Mouse (Mus musculus) monocyte, adult 5-6 weeks (primary cell): Measurements from ENCODE around the gene Abhd17a. TPM values are rescaled to one million over a fixed set of nuclear protein-coding genes. Genes with fewer than 3 reads are reported as not detected.
A peak's percentile ranks its signal among the peaks of the same experiment; 100 is the strongest.

Experiments
- ATAC-seq: fragments of 153-309, 156-312 bp; replicated peaks from 2 replicates; pipeline ENCODE4 v1.8.0; 2017; ENCODE audit warnings: mild to moderate bottlenecking; ENCODE audit not compliant: low TSS enrichment, insufficient number of reproducible peaks, severe bottlenecking, poor library complexity, low FRiP score
- total RNA-seq: library from RNA; stranded (forward); fragments of 200-1000, 200-491, 200-594 nt; gene quantifications from 3 replicates; pipeline ENCODE4 v1.2.3, GENCODE M21; 2017

The Abhd17a gene
- total RNA-seq, 1 experiment from 2014 or later, result 15.2 TPM

DNA sequence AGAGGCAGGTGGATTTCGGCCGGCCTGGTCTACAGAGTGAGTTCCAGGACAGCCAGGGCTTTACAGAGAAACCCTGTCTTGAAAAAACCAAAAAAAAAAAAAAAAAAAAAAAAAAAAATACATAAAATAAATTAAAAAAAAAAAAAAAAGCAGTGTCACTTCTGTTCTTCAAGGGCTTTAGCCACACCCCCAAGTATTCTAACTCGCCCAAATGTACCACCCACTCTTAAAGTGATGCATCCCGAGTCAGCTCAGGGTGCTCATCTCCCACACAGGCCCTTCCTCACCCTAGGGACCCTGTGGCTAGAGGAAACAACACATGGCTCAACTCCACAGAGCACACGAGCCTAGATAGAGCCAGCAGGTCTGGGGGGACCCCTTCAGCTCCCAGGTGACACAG lies 7.1 kb downstream of the Abhd17a start:
- ATAC-seq, result no peak

- ATAC-seq, result no peak
Observed at GRCm38 (mm10) chr10:80578911-80579310, 11.2 kb downstream of the Abhd17a start.

GRCm38 (mm10) chr10:80578131-80578750 lies 11.9 kb downstream of the Abhd17a start:
- ATAC-seq, result peak; percentile 58

DNA sequence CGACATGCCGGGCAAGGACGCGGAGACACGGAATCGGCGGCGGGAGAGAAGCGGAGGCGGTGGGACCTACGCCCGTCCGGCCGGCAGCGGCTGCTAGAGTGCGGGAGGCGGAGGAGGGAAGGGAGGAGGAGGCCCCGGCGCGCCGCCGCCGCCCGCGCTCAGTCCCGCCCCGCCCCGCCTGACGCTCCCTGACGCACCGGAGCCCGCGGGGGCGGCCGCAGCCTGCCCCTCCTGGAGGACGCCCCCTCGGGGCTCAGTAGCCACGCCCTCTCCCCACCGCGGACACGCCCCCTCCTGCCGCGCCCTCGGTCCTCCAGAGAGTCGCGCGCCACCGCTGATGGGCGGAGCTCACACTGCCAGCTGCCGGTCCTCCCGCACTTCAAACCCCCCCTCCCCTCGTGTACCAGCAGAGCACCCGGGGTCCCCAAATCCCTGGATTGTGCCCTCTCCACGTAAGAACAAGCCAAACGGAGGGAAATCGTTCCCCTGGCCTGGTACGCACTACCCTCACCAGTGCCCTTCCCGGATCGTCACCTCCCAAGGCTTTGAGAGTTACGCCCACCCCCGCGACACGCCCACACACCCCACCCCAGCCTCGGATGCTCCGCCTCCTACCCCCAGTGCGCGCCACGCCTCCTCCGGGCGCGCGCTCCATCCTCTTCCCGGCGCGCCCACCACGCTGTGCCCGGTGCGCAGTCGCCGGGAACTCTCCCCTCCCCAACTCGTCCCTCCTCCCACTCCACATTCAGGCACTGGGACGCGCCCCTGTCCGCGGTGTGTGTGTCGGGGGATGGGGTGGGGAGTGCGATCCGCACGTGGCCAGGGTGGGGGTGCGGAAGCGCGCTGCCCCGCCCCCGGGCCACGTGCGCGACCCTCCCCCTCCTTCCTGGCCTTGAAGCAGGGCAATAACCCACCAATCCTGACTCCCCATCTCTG lies 12.7 kb downstream of the Abhd17a start, which contains the start of gene Klf16:
Gene Klf16 (minus strand): TSS at position 127 of the 936 bp plus-strand sequence.
- peak; percentile 60 for ATAC-seq

DNA sequence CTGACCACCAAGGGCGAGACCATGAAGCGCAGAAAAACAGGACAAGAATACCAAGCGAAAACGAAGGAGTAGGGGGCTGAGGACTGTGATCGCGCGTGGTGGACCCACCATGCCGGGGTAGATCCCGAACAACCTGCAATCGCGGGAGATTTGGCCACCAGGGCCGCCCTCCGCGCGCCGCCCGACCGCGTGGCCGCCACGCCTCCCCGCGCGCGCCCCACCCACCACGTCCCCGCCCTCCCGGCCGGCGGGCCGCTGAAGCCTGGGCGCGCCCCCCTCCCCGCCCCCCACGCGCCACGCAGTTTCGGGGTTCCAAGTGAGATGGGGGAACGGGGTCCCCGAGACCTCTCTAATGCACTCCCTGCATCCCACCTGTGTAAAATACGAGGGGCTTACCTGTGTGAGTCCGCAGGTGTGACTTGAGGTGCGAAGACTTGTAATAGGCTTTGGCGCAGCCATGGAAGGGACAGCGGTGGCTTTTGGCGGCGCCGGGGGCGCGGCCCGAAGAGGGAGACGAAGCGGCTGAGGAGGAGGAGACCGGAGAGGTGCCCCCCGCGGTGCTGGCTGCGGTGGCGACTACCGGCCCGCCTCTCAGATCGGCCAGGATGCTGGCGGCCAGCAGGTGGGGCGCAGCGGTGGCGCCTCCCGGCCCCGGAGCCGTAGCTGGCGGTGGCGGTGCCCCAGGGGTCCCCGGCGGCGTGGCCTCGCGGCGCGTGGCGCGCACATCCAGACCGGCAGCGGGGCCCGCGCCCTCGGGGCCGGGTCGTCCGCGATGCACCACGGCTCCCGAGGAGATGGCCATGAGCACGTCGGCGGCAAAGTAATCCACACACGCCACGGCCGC lies 13.6 kb downstream of the Abhd17a start:
- no peak for ATAC-seq

- no peak for ATAC-seq
Observed at GRCm38 (mm10) chr10:80575925-80576324, 14.2 kb downstream of the Abhd17a start.

DNA sequence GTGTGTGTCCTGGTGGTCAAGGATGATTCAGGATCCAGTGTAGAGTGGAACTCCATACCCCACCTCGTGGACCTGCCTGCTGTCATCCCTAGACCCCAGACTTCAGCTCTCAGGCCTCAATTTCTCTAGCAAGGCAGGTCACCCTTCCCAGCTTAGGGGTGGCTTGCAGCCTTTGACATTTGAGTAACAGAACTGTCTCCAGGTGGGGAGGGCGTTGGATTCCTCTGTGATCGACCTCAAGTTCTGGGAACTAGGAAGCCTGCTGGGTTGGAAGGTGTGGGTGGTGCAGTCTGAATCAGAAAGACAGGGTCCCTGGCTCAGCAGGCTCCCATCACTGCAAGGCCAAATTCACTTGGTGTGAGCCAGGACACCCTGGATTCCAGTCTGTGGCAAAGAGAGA lies 15.2 kb downstream of the Abhd17a start:
- ATAC-seq, result no peak

DNA sequence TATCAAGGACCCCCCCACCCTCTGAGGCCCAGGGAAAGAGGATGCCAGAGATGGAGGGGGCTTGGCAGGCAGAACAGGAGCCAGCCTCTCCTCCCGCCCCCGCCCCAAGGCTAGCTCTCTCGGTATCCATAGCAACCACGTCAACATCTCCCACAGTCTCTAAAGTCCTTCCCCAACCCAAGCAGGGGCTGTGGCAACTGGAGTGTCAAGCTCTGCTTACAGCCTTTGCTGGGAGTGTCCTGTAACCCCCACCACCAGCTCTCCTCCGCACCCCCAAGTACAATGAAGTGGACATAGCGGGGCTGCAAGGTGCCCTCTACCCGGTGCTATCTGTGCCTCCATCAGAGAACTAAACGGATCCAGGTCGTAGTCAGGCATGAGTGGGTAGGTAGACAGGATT lies 16.2 kb downstream of the Abhd17a start:
- ATAC-seq, result no peak

- ATAC-seq, result no peak
Observed at GRCm38 (mm10) chr10:80572477-80572876, 17.7 kb downstream of the Abhd17a start.

DNA sequence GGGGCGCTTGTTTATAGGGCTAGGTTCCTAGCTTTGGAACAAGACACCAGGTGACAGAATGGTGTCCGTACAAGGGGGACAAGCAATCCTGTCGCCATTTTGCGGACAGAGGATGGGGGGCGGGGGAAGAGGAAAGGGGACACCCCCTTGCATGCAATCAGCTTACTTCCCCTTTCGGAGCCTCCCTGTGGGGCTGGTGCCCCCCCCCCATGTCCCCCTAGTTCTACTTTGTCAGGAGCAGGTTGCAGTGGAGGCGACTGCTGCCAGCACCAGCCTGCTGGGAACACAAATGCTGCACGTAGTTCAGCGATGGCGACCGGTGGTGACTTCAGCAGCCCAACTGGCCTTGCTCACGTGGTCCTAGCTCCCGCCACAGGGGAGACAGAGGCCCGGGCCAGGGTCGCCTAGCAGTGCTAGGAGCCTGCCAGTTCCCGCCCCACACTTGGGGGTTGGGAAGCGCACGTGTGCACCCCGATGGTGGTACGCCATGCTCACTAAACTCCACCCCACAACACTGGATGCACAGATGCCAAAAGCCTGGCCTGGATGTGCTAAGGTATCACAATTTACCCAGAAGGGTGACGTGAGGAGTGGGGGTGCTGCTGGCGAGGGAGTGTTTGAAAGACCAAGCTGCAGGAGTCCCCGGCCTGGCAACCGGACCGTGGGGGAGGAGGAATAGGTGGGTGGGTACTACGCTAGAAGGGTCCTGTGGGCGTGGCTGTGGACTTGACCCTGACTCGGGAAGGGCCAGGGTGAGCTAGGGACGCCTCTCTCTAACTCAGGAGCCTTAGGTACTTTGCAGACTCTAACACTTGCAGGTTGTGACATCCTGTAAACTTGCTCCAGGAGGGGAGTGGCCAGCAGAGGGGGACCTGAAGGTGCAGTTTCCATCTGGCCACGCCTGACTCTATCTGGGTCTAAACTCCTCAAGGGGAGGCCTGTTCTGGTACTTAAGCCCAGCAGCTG lies 19.0 kb downstream of the Abhd17a start:
- no peak for ATAC-seq

DNA sequence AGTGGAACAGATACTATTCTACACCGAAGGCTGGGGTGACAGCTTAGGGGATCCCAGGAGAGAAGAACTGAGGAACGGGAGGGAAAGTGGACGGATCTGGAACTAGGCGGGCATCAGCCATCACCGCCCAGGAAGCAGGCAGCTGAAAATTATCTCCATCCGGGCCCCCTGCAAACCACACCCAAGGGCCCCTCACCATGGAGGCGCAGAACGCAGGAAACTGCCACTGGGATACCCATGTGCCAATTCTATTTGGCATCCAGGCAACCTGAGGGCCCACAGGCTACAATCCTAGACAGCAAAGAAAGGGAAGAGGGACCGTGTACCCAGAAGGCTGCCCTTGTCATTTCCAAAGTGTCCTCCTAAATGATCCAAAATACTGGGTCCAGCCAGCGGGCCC lies 19.7 kb downstream of the Abhd17a start:
- no peak for ATAC-seq

DNA sequence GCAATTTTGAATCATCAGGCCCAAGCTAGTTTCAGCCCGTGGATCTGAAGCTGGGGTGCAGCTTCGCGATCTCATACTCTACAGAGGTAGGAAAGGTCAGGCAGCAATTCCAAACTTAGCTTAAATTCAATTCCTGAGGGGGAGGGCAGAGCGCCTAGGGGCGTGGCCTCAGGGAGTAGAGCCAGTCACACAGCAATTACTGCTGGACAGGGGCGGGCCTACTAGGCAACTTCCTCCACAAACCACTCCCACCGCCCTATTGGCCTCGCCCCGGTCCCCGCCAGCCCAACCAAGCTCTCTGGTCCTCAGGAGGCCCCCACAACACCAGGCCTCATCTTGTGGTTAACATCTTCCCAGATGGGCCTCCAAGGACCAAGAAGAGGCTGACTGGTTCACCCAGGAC lies 20.5 kb downstream of the Abhd17a start:
- ATAC-seq, result peak; percentile 75

- no peak for ATAC-seq
Observed at GRCm38 (mm10) chr10:80568876-80569275, 21.3 kb downstream of the Abhd17a start.

DNA sequence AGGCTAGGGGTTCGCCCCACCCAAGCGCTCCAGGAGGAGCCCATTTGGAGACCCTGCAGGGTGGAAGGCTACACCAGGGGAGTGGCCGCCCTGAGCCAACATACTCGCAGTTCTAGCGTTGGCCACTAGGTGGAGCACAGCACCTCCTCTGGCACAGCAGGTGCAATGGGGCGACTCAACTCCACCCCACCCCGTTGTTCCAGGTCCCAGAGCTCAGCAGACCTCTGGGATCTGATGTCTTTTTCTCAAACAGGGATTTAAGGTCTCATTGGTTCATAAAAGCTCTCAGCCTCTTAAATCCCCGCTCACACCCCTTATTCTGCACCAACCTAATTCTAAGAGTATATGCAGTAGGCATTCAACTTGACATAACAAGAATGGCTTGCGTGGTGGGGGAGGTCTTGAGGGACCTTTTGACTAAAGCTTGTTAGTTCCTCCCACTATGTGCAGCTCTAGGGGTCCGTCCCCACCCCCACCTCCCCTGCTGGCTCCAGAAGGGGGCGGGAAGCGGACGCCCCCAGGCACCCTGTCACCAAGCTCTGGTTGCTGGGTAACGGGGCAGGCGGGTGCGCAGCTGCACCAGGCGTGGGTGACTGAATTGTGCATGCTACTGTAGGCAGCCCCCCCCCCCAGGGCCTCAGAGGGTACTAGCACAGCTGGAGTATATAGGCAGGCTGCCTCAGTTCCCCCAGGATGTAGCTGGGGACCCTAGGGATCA lies 23.6 kb downstream of the Abhd17a start:
- ATAC-seq, result peak; percentile 45

DNA sequence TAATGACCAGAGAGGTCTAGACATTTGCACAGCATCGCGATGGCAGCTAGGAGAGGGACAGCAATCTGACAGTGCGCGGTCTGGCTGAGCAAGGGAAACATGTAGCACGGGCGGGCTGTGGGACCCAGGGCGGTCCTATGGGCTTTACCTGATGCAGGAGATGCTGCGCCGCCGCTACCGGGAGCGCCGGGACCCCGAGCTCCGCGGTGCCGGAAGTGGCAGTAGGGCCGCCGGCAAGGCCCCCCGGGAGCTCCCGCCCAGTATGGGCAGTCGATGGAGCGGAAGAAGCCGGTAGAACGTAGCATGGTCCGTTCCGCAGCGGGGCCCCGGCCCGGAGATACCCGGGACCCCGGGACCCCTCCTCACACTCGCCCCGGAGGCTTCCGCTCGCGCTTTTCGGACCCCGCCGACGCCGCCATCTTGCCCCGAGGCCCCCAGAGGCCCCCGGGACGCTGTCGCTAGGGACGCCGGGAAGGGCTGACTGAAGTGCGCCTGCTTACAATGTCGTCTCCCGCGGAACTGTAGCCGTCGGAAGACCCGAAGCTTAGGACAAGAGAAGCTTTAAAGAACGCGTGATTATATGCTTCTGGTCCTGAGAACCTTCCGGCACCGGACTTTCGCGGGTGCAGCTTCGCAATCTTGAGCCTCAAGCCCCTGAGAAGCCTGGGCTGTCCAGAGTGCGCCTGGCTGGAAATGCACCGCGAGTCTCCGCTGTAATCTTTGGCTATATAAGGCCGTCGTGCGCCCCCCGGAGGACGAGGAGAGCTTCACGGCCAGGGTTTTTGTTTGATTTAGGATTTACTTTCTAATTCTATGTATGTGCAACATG lies 28.8 kb downstream of the Abhd17a start, which contains the start of gene Rexo1:
Gene Rexo1 (minus strand): TSS at position 445 of the 829 bp plus-strand sequence.
- ATAC-seq, result peak; percentile 80

- ATAC-seq, result no peak; the same call in 1 of the 2 replicates
Observed at GRCm38 (mm10) chr10:80560621-80561020, 29.5 kb downstream of the Abhd17a start.

DNA sequence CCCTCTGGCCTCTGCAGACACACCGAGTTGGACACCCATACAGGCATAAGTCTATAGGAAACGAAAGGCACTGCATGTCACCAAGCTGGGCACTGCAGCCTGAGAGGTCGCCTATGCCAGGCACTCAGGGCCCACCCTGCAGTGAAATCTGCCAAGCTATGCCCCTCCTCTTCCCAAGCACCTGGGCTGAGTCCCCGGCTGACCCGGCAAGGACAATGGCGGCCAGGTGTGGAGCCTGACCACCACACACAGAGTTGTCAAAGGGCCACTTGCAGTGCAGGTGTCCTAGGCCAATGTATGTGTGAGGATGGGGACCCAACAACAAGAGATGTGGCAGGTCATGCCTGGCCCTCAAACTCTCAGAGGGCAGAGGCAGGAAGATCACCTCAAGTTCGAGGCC lies 30.7 kb downstream of the Abhd17a start:
- no peak for ATAC-seq
